Mouse (Mus musculus): ENCODE measurements around the gene Rnf5. TPM values are rescaled to one million over a fixed set of nuclear protein-coding genes. Genes with fewer than 3 reads are reported as not detected.

The Rnf5 gene
- polyA plus RNA-seq, 1 experiment from 2014 or later, result 296 TPM

GRCm38 (mm10) chr17:34637459-34637858 lies 34.0 kb upstream of the Rnf5 start:
- H3K4me2 ChIP-seq (ENCODE audit: low read length), result no peak overlapping the region
- H3K4me1 ChIP-seq (ENCODE audit: control insufficient read depth, insufficient read depth, low read depth, low read length), result peaks cover 4% of the 10 kb centered on the region; the same call in 1 of the 2 replicates
- ATAC-seq, result no peak
- H3K4me3 ChIP-seq (ENCODE audit: low read length), result no peak overlapping the region
- H3K27ac ChIP-seq (ENCODE audit: low read depth, low read length), result no peak overlapping the region
- H3K27me3 ChIP-seq (replicated peaks; ENCODE audit: control insufficient read depth, insufficient read depth, low read length), result no peaks in the 10 kb centered on the region
- no peaks in the 10 kb centered on the region for H3K36me3 ChIP-seq (ENCODE audit: control insufficient read depth, insufficient read depth, low read length)
- H3K9me3 ChIP-seq (ENCODE audit: control insufficient read depth, low read length), result no peaks in the 10 kb centered on the region
- no peak overlapping the region for H3K9ac ChIP-seq (ENCODE audit: low read depth, low read length)
- WGBS, result 65% methylated on average over 3 of the region's 3 CpGs

- H3K27me3 ChIP-seq (replicated peaks; ENCODE audit: control insufficient read depth, insufficient read depth, low read length), result peaks cover 3% of the 10 kb centered on the region; the same call in 1 of the 2 replicates
- 69% methylated on average over 2 of the region's 2 CpGs for WGBS
These were observed 32.2 kb upstream of the Rnf5 start for GRCm38 (mm10) chr17:34635671-34636070.

GRCm38 (mm10) chr17:34632261-34632691 lies 28.8 kb upstream of the Rnf5 start:
- no peak for ATAC-seq
- peaks cover 3% of the 10 kb centered on the region; the same call in 1 of the 2 replicates for H3K27me3 ChIP-seq (replicated peaks; ENCODE audit: control insufficient read depth, insufficient read depth, low read length)
- WGBS, result 5% methylated on average over 26 of the region's 26 CpGs
- peaks cover 39% of the 10 kb centered on the region for H3K4me1 ChIP-seq (ENCODE audit: control insufficient read depth, insufficient read depth, low read depth, low read length)
- peak overlapping the region; percentile 84 for H3K4me2 ChIP-seq (ENCODE audit: low read length)
- no peaks in the 10 kb centered on the region for H3K9me3 ChIP-seq (ENCODE audit: control insufficient read depth, low read length)
- peak overlapping the region; percentile 57 for H3K9ac ChIP-seq (ENCODE audit: low read depth, low read length)
- no peaks in the 10 kb centered on the region for H3K36me3 ChIP-seq (ENCODE audit: control insufficient read depth, insufficient read depth, low read length)
- peak overlapping the region; percentile 37 for H3K4me3 ChIP-seq (ENCODE audit: low read length)
- H3K27ac ChIP-seq (ENCODE audit: low read depth, low read length), result no peak overlapping the region

More at GRCm38 (mm10) chr17:34635671-34636070, 32.2 kb upstream of the Rnf5 start:
- no peak overlapping the region for H3K27ac ChIP-seq (ENCODE audit: low read depth, low read length)
- H3K4me2 ChIP-seq (ENCODE audit: low read length), result no peak overlapping the region
- H3K9me3 ChIP-seq (ENCODE audit: control insufficient read depth, low read length), result no peaks in the 10 kb centered on the region
- peaks cover 14% of the 10 kb centered on the region for H3K4me1 ChIP-seq (ENCODE audit: control insufficient read depth, insufficient read depth, low read depth, low read length)
- no peak for ATAC-seq
- H3K4me3 ChIP-seq (ENCODE audit: low read length), result no peak overlapping the region
- no peak overlapping the region for H3K9ac ChIP-seq (ENCODE audit: low read depth, low read length)
- no peaks in the 10 kb centered on the region for H3K36me3 ChIP-seq (ENCODE audit: control insufficient read depth, insufficient read depth, low read length)

- peak overlapping the region; percentile 37 for H3K4me3 ChIP-seq (ENCODE audit: low read length)
- no peaks in the 10 kb centered on the region for H3K36me3 ChIP-seq (ENCODE audit: control insufficient read depth, insufficient read depth, low read length)
- ATAC-seq, result no peak
- peaks cover 3% of the 10 kb centered on the region; the same call in 1 of the 2 replicates for H3K27me3 ChIP-seq (replicated peaks; ENCODE audit: control insufficient read depth, insufficient read depth, low read length)
- peak overlapping the region; percentile 57 for H3K9ac ChIP-seq (ENCODE audit: low read depth, low read length)
- no peaks in the 10 kb centered on the region for H3K9me3 ChIP-seq (ENCODE audit: control insufficient read depth, low read length)
- WGBS, result 3% methylated on average over 11 of the region's 12 CpGs
- peak overlapping the region; percentile 84 for H3K4me2 ChIP-seq (ENCODE audit: low read length)
- H3K27ac ChIP-seq (ENCODE audit: low read depth, low read length), result no peak overlapping the region
- peaks cover 39% of the 10 kb centered on the region for H3K4me1 ChIP-seq (ENCODE audit: control insufficient read depth, insufficient read depth, low read depth, low read length)
These were observed 28.2 kb upstream of the Rnf5 start for GRCm38 (mm10) chr17:34631647-34632046.

- Histone ChIP-seq H3K36me3 (ENCODE audit: control insufficient read depth, insufficient read depth, low read length) (no peaks in the 10 kb centered on the region), H3K4me3 (ENCODE audit: low read length) (peak overlapping the region; percentile 62), H3K9me3 (ENCODE audit: control insufficient read depth, low read length) (no peaks in the 10 kb centered on the region), H3K4me2 (ENCODE audit: low read length) (peak overlapping the region; percentile 84), H3K27me3 (replicated peaks; ENCODE audit: control insufficient read depth, insufficient read depth, low read length) (peaks cover 3% of the 10 kb centered on the region; the same call in 1 of the 2 replicates), H3K4me1 (ENCODE audit: control insufficient read depth, insufficient read depth, low read depth, low read length) (peaks cover 45% of the 10 kb centered on the region), H3K27ac (ENCODE audit: low read depth, low read length) (no peak overlapping the region), H3K9ac (ENCODE audit: low read depth, low read length) (peak overlapping the region; percentile 65)
- ATAC-seq, result no peak
- 3% methylated on average over 43 of the region's 48 CpGs for WGBS
These were observed 27.3 kb upstream of the Rnf5 start for GRCm38 (mm10) chr17:34630761-34631301.

GRCm38 (mm10) chr17:34629796-34630603 lies 26.5 kb upstream of the Rnf5 start:
- Histone ChIP-seq H3K27me3 (replicated peaks; ENCODE audit: control insufficient read depth, insufficient read depth, low read length) (peaks cover 3% of the 10 kb centered on the region; the same call in 1 of the 2 replicates), H3K4me2 (ENCODE audit: low read length) (peak overlapping the region; percentile 84), H3K4me1 (ENCODE audit: control insufficient read depth, insufficient read depth, low read depth, low read length) (peaks cover 45% of the 10 kb centered on the region), H3K9ac (ENCODE audit: low read depth, low read length) (peak overlapping the region; percentile 65), H3K9me3 (ENCODE audit: control insufficient read depth, low read length) (no peaks in the 10 kb centered on the region), H3K4me3 (ENCODE audit: low read length) (peak overlapping the region; percentile 62), H3K36me3 (ENCODE audit: control insufficient read depth, insufficient read depth, low read length) (no peaks in the 10 kb centered on the region), H3K27ac (ENCODE audit: low read depth, low read length) (peak overlapping the region; percentile 19; the same call in 1 of the 2 replicates)
- 17% methylated on average over 12 of the region's 12 CpGs for WGBS
- ATAC-seq, result no peak

GRCm38 (mm10) chr17:34629221-34629751 lies 25.8 kb upstream of the Rnf5 start, which contains the start of gene Prrt1:
Gene Prrt1 (plus strand): TSS chr17:34629533.
- H3K4me1 ChIP-seq (ENCODE audit: control insufficient read depth, insufficient read depth, low read depth, low read length), result peaks cover 45% of the 10 kb centered on the region
- no peaks in the 10 kb centered on the region for H3K9me3 ChIP-seq (ENCODE audit: control insufficient read depth, low read length)
- ATAC-seq, result peak; percentile 51
- WGBS, result 2% methylated on average over 16 of the region's 16 CpGs
- peak within 1 kb of the TSS; percentile 95 for H3K27ac ChIP-seq (ENCODE audit: low read depth, low read length)
- peak within 1 kb of the TSS; percentile 62 for H3K4me3 ChIP-seq (ENCODE audit: low read length)
- H3K36me3 ChIP-seq (ENCODE audit: control insufficient read depth, insufficient read depth, low read length), result no peaks in the 10 kb centered on the region
- peak within 1 kb of the TSS; percentile 76 for H3K9ac ChIP-seq (ENCODE audit: low read depth, low read length)
- H3K27me3 ChIP-seq (replicated peaks; ENCODE audit: control insufficient read depth, insufficient read depth, low read length), result peaks cover 3% of the 10 kb centered on the region; the same call in 1 of the 2 replicates
- peak within 1 kb of the TSS; percentile 84 for H3K4me2 ChIP-seq (ENCODE audit: low read length)

GRCm38 (mm10) chr17:34628644-34628967 lies 25.1 kb upstream of the Rnf5 start:
- peak overlapping the region; percentile 61 for H3K9ac ChIP-seq (ENCODE audit: low read depth, low read length)
- H3K27ac ChIP-seq (ENCODE audit: low read depth, low read length), result peak overlapping the region; percentile 55
- peaks cover 45% of the 10 kb centered on the region for H3K4me1 ChIP-seq (ENCODE audit: control insufficient read depth, insufficient read depth, low read depth, low read length)
- 24% methylated on average over 5 of the region's 5 CpGs for WGBS
- H3K4me2 ChIP-seq (ENCODE audit: low read length), result peak overlapping the region; percentile 84
- 0 out of 2 replicates have a peak, but pooled peaks cover under 1% of the 10 kb centered on the region for H3K36me3 ChIP-seq (ENCODE audit: control insufficient read depth, insufficient read depth, low read length)
- no peak for ATAC-seq
- H3K4me3 ChIP-seq (ENCODE audit: low read length), result peak overlapping the region; percentile 62
- H3K9me3 ChIP-seq (ENCODE audit: control insufficient read depth, low read length), result no peaks in the 10 kb centered on the region
- peaks cover 3% of the 10 kb centered on the region; the same call in 1 of the 2 replicates for H3K27me3 ChIP-seq (replicated peaks; ENCODE audit: control insufficient read depth, insufficient read depth, low read length)
